Mouse (Mus musculus) kidney, adult 8-10 months (tissue): Measurements from ENCODE around the gene Nrarp.

ENCODE experiments used
- DNase-seq, 2 experiments: peaks; one replicate each; pipeline ENCODE4 v3.0.0; 2022

Nrarp gene

GRCm38 (mm10) chr2:25228995-25229530 is 48.5 kb downstream of the Nrarp start:
- no peak for DNase-seq

- DNase-seq, result no peak
These were observed 49.0 kb downstream of the Nrarp start for GRCm38 (mm10) chr2:25229582-25229981.

- DNase-seq, result no peak
These were observed 50.0 kb downstream of the Nrarp start for GRCm38 (mm10) chr2:25230581-25230980.

- no peak for DNase-seq
These were observed 50.5 kb downstream of the Nrarp start for GRCm38 (mm10) chr2:25231038-25231437.
